Mouse (Mus musculus): ENCODE results near the gene RPS10-NUDT3. TPM values are rescaled to one million over a fixed set of nuclear protein-coding genes. Genes with fewer than 3 reads are reported as not detected.

RPS10-NUDT3 gene
- not detected in 2 replicates for polyA plus RNA-seq (2012; ENCODE audit: low replicate concordance)

DNA sequence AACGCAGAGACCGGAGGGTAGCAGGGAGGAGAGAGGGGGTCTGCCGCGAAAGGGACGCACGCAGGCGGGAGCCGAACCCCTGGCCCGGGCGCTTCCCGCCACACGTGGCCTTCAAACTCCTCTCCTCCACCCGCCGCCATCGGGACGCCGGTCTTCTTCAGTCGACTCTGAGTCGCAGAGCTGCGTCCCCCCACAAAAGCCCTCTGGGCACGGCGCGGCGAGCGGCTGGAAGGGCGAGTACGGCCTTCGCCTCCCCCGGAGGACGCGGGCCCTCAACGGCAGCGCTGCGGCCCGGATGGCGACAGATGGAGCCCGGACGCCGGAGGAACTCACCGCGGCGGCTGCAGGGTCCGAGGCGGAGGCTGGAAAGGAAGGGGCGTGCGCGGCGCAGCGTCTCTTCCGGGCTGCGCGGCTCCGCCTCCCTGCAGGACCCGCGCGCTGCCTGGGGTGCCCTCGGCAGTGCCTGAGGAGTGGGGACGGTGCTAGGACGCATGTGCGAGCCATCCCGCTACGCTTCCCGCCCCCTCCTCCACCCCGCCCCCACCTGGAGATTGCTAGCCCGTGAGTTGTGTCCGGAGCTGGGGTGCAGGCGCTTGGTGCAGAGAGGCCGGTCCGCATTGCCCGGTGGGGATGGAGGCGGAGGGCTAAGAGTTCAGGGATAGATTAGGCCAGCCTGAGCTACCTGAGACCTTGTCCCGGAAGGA is at the start of gene RPS10-NUDT3:
Gene RPS10-NUDT3, minus strand, starts transcription at position 352 of the 704 bp plus-strand sequence.

DNA sequence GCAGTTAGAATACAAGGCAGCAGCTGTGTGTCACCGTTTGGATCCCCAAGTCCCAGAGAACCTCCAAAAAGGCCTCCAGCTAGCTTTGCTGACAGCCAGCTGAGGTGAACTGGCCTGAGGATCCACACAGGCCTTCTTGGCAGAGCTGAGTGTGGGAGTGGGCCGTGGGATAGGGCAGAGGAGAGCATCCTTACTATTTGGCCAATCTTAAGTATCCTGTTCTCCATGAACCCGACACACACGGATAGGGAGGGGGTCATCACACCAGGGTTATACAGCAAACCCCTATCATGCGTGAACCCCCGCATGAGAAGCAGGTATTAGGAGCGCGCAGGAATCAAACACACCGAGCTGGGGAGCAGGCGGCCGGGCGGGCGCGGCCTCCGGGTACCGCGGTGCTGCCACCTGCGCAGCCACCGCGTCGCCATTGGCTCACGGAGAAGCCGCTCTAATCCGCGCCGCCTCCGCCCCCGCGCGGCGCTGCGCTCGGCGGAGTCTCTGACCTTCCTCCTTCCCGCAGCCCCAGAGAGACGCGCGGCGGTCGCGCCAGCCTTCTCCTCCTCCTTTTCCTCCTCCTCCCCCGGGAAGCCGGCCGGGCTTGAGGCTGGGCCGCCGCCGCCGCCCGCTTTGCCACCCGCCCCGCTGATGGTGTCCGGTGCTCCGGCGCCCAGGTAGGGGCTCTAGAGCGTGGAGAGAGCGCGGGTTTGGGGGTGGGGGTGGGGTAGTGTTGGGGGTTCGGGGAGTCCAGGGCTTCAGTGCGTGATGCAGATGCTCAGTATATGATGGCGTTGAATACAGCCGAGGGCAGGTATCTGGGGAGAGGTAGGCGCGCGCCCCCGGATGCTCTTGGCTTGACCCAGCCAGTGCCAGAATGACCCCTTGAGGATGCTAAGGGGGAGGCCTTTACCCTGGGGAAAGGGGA is 20.3 kb upstream of the RPS10-NUDT3 start, which contains the start of gene Pacsin1:
Gene Pacsin1, plus strand, starts transcription at position 421 of the 922 bp plus-strand sequence.

DNA sequence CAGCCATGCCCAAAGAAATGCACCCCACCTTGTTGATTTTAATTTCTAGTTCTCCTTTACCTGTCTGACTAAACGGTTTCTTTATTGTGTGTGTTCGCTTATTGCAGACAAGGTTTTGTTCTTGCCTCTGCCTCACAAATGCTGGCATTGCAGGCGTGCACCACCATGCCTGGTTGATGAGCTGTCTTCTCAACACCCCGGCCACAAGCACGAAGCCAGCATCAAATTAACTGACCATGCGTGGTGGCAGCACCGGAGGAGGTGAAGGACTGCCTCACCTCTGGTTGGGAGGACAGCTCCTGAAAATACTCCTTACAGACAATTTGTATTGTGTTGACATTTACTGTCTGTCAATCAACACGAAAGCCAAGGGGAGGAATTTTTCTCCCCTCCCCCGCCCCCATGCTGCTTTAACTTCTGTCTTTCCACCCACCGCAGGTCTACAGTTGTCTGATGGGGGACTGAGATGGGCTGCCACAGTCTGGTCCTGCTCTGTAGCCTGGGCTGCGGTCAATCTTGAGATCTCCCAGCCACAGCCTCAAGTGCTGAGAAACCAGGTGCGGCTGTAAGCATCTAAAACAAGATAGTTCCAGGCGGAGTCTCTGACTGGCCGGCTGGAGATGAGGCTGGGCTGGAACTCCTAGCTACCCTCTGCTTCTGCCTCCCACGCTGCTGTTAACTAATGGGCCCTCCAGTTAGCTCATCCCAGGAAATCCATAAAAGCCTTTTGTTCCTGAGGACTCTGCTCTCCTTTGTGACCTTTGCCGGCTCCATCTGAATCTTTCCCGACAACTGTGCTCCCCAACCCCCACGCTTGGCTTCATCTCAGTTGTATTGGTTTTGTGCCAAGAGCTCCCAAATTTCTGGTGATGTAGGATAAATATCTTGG is 1.4 kb upstream of the RPS10-NUDT3 start, which contains the start of gene Rps10:
Gene Rps10, minus strand, starts transcription at position 538 of the 889 bp plus-strand sequence.

DNA sequence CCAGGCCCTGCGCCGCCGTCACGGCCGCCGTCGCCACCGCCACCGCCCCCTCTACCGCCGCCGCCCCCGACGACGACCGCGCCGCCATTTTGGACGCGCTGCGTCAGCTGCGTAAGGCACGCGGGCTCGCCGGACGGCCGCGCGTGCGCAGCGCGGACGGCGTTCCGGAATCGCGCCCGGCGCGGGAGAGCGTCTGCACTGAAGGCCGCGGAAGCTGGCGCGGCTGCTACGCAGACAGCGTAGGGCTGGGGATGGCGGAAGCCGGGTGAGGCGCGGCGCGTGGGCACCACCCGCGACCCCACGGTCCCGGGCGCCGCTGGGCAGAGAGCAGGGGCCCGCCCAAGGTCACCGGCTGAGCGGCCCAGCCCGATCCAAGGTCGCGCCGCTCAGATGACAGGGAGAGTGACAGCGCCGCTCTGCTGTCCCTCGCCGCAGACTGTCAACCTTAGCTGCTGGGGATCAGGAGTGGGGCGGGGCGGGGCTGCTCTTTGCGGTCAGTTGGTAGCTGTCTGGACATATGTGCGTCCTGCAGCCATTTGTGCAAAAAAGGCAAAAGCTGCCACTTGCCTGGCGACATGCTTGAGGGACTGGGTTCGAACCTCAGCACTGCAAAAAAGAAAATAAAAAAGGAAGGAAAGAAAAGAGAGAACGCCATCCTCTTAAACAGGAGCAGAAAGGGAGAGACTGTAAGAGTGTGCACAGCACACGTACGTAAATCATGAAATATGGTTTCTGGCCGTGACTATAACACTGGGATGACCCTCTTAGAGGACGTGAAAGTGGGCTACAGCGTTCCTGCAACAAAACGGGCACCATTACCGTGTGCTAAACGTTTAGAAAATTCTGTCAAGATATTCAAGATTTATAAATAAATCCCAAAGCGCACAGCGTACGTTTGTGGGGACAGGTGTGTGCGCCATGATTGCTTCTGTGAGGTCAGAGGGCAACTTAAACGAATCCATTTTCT is 11.4 kb downstream of the RPS10-NUDT3 start, which contains the start of gene Nudt3:
Gene Nudt3, minus strand, starts transcription at position 136 of the 967 bp plus-strand sequence.

DNA sequence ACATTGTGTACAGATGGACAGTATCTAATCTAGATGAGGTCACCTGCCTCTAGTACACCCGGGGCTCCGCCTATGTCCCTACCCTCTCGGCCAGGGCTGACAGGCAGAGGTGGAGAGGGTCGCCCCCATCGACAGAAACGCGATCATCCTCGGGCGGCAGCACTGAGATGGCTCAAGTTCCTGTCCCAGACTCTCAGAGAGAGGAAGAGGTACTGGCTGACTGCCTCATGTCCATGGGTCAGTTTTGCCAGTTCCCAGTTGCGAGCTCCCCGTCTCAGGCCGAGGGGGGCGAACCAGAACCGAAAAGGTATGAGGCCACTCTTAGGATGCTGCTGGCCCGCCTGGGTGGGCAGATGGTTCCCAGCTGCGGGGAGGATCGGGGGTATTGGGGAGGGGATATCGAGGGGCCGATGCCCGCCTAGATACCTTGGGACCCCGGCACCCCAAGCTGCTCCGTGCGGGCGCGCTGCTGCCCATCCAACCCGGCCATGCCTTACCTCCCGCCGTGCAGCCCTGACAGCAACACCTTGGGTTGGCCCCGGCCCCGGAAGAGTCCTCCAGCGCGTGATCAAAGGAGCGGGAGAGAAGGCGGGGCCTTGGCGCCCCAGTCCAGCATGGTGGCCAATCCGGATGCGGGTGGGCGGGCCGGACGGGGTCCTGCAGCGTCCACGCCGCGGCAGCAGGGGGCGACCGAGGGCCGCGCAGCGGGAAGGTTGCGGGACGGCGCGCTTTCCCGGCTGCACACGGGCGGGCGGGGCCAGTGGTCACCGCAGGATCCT is 69.7 kb downstream of the RPS10-NUDT3 start, which contains the start of gene AI413582:
Gene AI413582, minus strand, starts transcription at position 594 of the 779 bp plus-strand sequence.

DNA sequence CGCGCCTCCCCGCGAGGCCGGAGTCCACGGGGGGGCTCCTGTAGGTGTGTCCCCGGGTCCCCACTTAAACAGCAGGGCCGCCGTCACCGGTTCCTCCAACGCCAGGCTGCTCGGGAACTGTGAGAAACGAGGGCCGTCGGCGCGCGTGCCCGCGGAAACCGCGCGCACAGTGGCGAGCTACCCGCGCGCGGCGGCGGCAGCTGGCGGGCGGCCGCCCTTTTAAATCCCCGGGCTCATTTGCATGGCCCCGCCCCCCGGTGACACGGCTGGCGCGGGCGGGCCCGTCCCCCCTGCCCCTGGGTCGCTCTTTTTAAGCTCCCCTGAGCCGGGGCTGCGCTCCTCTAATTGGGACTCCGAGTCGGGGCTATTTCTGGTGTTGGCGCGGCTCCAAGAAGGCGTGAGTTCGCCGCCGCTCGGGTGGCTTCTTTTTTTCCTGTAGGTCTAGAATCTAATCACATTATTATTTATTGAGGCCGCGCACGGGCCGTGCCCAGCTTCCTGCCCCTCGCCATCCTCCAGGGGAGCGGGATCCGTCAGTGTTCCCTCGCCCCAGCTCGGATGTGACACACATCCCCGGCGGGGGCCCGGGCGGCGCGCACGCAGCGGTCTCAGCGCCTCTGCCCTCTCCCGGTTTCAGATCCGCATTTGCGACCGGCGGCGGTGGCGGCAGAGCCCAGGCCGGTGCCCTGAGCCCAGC is 78.6 kb downstream of the RPS10-NUDT3 start, which contains the start of gene Hmga1:
Gene Hmga1, plus strand, starts transcription at position 183 of the 697 bp plus-strand sequence.

Other genes starting within 250 kb of the RPS10-NUDT3 start
- gene Grm4, start 113.8 kb downstream of the RPS10-NUDT3 start, polyA plus RNA-seq (2012; ENCODE audit: low replicate concordance): 0.52 and 0.98 TPM in 2 replicates
- 179 and 599 TPM in 2 replicates for gene Hmga1, start 78.7 kb downstream of the RPS10-NUDT3 start, polyA plus RNA-seq (2012; ENCODE audit: low replicate concordance)
- 184 and 225 TPM in 2 replicates for gene AI413582, start 69.5 kb downstream of the RPS10-NUDT3 start, polyA plus RNA-seq (2012; ENCODE audit: low replicate concordance)
- 85.6 and 145 TPM in 2 replicates for gene Nudt3, start 11.7 kb downstream of the RPS10-NUDT3 start, polyA plus RNA-seq (2012; ENCODE audit: low replicate concordance)
- gene Rps10, start 1.4 kb upstream of the RPS10-NUDT3 start, polyA plus RNA-seq (2012; ENCODE audit: low replicate concordance): 1,585 and 3,956 TPM in 2 replicates
- 56.1 and 98.6 TPM in 2 replicates for gene Pacsin1, start 20.3 kb upstream of the RPS10-NUDT3 start, polyA plus RNA-seq (2012; ENCODE audit: low replicate concordance)
- not detected in 2 replicates for gene Spdef, start 93.7 kb upstream of the RPS10-NUDT3 start, polyA plus RNA-seq (2012; ENCODE audit: low replicate concordance)
- gene D17Wsu92e, start 185.4 kb upstream of the RPS10-NUDT3 start, polyA plus RNA-seq (2012; ENCODE audit: low replicate concordance): 56.6 and 64.9 TPM in 2 replicates
- 207 and 370 TPM in 2 replicates for gene Snrpc, start 202.9 kb upstream of the RPS10-NUDT3 start, polyA plus RNA-seq (2012; ENCODE audit: low replicate concordance)
- 2.9 and 11.9 TPM in 2 replicates for gene Uhrf1bp1, start 221.2 kb upstream of the RPS10-NUDT3 start, polyA plus RNA-seq (2012; ENCODE audit: low replicate concordance)